Mouse (Mus musculus) splenic B cell, adult 2 months (primary cell): ENCODE results near the gene Mvb12a.

ENCODE experiments used
- DNase-seq: peaks from one replicate; pipeline ENCODE4 v3.0.0-alpha.2; 2011; ENCODE audit warnings: low read depth, low spot score
- H3K27me3 ChIP-seq: 2 replicates; pipeline ENCODE4 v1.6.1; 2012; ENCODE audit warnings: mild to moderate bottlenecking, low read length, moderate library complexity, mixed read lengths; ENCODE audit not compliant: control insufficient read depth, poor library complexity, insufficient read depth, severe bottlenecking
- H3K36me3 ChIP-seq: 2 replicates; pipeline ENCODE4 v1.6.1; 2012; ENCODE audit warnings: mild to moderate bottlenecking, low read length, moderate library complexity, mixed read lengths; ENCODE audit not compliant: control insufficient read depth, poor library complexity, insufficient read depth, severe bottlenecking

Mvb12a gene

DNA sequence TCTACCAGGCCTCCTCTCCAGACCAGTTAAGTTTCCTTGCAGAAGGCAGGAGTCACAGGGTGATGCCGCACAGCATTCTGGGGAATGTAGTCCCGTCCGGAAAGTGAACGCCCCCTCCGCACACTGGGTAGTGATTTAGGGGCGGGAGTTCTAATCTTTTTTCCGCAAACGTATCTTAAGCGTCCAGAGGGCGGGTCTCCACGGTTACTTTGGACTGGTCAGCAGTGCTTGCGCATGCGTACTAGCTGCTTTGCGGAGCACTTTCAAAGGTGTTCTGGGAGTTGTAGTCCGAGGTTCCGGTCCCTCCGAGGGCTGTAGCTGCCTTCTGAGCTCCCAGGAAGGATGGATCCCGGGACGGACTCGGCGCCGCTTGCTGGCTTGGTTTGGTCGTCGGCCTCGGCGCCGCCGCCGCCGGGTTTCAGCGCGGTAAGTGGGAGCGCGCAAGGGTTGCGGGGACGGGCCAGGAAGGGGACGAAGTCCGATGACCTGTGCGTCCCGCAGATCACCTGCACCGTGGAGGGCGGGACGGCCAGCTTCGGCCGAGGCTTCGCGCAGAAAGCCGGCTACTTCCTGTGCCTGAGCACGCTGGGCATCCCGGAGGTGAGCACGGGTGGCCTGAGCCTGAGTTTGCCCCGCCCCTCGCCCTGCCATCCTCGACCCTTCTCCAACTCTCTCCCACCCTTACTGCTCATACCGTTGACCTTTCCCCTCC is at the start of gene Mvb12a:
Mvb12a (plus strand) TSS at position 291 of the 712 bp plus-strand sequence.
- DNase-seq, result peak; percentile 99
- Histone ChIP-seq H3K27me3 (no peaks in the 10 kb centered on the region), H3K36me3 (peaks cover 7% of the 10 kb centered on the region)

DNA sequence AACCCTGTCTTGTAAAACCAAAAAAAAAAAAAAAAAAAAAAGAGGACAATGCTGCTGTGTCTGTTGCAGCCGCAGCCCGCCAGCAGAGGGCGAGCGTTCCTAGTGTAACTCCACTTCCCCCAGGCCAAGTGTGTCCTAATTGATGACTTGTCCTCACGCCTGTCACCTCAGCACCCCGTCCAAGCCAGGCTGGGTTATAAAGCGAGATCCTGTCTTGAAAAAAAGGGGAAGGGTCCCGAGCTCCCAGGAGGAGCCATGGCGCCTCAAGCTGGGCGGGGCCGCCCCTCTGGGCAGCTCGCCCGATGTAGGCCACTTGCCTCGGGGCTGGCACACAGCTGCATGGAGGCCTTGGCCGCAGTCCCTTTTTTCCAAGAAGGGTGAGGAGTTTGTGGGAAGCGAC is 47.7 kb upstream of the Mvb12a start:
- DNase-seq, result peak; percentile 90
- Histone ChIP-seq H3K36me3 (no peaks in the 10 kb centered on the region; the same call in 1 of the 2 replicates), H3K27me3 (no peaks in the 10 kb centered on the region)

DNA sequence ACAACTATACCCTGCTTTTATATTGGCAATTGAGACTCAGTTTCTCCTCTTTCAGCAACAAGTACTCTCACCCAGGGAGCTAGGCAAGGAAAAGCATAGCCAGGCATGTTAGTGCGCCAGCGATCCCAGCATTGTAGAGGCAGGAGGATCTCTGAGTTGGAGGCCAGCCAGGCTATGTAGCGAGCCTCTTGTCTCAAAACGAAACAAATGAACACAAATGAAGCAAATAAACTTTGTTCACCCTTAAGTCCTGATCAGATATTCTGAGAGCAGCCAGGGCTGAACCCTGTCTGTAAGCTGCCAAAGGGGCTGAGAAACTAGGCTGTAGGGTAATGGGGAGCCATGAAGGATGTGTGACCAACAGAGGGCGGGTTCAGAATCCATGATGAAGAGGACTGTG is 46.9 kb upstream of the Mvb12a start:
- H3K27me3 ChIP-seq, result no peaks in the 10 kb centered on the region
- H3K36me3 ChIP-seq, result no peaks in the 10 kb centered on the region; the same call in 1 of the 2 replicates
- DNase-seq, result no peak

DNA sequence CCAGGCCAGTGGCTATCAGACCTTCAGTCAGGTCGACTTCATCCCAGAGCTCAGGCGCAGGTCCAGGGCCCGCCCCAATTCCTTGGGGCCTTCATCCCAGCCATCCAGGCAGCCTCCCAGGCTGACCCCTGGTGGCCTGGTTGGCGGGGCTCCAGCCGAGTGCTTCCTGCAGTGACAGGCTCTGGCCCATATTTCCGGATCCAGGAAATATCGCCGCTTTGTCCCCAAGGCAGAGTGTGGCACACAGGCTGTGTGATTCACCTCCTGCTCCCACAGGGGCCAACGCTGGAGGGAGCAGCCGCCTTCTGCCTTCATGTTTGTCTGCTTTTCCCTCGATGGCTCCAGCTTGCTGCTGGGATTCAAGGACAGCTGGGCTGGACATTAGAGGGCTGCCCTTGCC is 46.2 kb upstream of the Mvb12a start:
- H3K36me3 ChIP-seq, result no peaks in the 10 kb centered on the region; the same call in 1 of the 2 replicates
- H3K27me3 ChIP-seq, result no peaks in the 10 kb centered on the region
- no peak for DNase-seq

DNA sequence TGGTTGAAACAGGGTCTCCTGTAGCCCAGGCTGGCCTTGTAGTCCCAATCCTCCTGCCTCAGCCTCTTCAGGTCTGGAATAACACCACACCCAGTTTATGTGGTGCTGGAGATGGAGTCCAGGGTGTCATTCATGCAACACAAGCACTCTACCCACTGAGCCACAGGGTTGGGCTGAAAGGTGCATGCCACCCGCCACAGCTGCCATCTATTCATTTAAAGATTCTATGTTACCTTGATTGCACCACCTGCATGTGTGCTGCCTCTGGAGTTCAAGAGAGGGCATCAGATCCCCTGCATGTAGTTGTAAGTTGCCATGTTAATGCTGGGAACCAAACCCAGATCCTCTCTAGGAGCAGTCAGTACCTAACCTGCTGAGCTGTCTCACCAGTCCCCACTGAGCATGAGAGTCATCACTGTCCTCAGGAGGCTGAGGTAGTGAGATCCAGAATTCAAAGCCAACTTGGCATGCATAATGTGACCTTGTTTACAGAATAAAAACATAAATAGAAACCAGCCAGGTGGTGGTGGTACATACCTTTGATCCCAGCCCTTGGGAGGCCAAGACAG is 45.6 kb upstream of the Mvb12a start:
- DNase-seq, result no peak
- H3K27me3 ChIP-seq, result no peaks in the 10 kb centered on the region

DNA sequence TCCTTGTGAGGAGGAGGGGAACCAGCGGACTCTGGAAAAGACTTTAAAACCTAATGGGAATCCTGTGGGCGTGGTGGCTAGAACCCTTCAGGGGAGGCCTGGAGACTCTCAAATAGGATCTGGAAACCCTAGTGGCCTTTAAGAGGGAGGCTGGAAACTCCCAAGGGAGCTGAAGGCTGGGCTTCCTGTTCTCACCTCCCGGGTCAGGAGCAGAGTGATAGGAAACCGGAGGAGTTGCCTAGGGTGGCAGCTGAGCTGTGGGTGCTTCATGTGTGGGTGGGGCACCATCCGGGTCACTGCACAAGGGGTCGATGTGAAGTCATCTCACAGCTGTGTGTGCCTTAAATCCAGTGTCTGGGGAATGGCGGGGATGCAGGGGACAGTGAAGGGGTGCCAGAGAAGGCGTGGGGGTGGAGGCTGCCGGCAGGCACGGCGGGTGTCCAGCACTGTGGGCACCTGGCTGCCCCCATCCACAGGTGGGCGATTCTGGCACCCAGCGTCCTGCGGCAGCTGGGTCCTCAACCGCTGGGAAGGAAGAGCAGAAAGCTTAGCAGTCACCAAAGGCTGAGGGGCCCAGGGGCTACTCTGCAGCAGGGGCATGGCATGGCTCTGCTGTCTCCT is 44.7 kb upstream of the Mvb12a start:
- no peak for DNase-seq
- no peaks in the 10 kb centered on the region for H3K27me3 ChIP-seq

More for the DNA sequence above, 45.6 kb upstream of the Mvb12a start:
- H3K36me3 ChIP-seq, result no peaks in the 10 kb centered on the region

DNA sequence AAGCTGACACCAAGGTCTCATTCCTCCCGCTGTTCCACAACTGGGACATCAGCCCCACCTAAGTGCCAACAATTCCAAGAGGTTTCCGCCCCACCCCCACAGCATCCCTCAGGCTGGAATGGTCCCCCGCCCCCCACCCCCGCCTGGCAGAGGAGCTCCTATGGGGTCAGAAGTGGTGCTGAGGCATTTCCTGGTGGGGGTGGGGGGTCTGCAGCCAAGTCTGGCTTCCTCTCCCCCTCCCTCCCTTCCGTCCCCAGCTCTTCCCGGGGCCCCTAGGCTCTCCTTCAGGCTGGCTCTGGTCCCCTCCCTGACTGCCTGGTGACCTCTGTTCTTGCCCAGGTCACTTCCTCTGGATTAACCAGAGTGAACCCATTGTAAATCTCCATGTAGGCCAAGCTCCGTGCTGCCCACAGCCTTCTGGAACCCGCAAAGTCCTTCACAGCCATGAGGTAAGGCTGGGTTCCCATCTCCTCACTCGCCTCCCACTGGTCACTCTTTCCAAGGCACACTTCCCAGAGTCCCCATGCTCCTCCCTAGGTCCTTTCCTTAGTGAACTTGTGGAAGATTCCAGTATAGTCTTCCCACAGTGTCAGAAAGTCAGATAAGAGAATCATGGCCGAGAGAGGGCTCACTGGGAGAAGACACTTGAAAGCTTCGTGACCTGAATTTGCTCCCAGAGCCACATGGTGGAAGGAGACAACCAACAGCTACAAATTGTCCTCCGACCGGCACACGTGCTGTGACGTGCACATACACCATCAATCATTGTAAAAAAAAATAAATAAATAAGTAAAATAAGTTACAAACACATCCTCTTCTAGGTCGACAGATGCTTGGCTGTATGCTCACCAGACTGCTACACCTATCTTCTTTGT is 43.7 kb upstream of the Mvb12a start:
- no peak for DNase-seq
- Histone ChIP-seq H3K36me3 (no peaks in the 10 kb centered on the region), H3K27me3 (no peaks in the 10 kb centered on the region)

More for the DNA sequence above, 44.7 kb upstream of the Mvb12a start:
- H3K36me3 ChIP-seq, result no peaks in the 10 kb centered on the region

DNA sequence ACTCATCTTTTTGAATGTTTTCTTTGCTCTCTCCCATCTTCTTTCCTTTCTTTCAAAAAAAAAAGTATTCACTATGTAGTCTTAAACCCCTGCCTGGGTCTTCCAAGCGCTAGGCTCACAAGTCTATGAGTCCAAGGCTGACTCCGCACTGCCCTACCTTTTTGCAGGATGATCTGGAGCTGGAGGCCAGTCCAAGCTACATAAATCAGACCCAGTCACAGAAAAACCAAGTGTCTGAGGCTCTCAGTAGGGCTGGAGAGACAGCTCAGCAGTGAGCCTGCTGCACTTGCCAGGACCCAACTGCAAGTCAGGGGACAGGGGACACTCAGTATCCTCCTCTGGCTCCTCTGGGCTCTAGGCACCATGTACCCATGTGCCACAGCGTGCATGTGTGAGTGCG is 38.4 kb upstream of the Mvb12a start:
- no peak for DNase-seq
- no peaks in the 10 kb centered on the region for H3K27me3 ChIP-seq
- no peaks in the 10 kb centered on the region for H3K36me3 ChIP-seq

DNA sequence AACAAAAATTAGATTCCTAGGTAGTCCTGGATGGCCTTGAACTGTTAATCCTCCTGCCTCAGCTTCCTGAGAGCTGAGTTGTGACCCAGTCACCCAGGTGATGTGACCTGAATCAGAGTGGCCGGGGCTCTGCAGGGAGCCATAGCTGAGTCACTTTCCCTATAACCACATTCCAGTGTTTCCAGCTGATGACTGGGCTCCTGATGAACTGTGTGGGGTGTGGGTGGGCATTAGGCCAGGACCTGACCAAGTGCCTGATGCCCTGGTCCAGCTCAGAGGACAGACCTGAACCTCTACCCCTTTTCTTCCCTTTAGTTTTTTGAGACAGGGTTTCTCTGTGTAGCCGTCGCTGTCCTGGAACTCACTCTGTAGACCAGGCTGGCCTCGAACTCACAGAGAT is 37.4 kb upstream of the Mvb12a start:
- no peaks in the 10 kb centered on the region for H3K27me3 ChIP-seq
- no peak for DNase-seq

DNA sequence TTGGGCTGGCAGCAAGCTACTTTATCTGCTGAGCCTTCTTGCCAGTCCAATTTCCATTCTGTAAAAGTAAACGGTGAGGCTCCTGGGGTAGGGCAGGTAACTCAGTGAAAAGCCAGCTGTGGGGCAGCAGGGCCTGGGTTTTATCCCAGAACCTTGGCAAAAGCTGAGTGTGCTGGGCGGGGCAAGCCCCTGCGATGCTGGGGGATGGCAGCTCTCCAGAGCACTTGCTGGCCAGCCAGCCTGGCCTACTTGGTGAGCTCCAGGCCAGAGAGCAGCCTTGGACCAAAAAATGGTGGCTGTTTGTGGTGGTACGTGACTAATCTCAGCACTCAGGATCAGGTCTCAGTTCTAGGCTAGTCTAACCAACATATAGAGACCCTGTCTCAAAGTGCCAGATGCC is 36.7 kb upstream of the Mvb12a start:
- DNase-seq, result no peak
- no peaks in the 10 kb centered on the region for H3K36me3 ChIP-seq
- no peaks in the 10 kb centered on the region for H3K27me3 ChIP-seq

More for the DNA sequence above, 37.4 kb upstream of the Mvb12a start:
- H3K36me3 ChIP-seq, result no peaks in the 10 kb centered on the region

DNA sequence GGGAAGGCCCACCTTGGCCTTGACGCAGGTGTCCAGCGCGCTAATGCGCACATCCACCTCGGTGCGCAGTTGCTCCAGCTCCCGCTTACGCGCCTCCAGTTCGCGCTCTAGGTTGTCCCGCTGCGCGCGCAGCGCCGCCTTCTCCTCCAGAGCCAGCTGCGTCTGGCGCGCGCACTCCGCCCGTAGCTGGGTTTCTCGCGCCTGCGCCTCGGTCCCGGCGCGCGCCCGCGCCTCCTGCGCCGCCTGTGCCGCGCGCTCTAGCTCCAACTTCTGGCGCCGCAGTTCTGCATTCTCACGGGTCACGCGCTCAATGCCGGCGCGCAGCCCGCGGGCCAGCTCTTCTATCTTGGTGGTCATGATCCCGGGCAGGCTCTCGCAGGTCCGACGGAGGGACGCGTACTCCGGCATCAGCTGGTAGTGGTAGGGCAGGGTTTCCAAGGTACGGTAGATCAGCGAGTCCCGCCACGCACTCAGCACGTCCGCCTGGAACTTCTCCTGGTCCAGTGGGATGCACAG is 35.1 kb upstream of the Mvb12a start:
- DNase-seq, result no peak
- H3K36me3 ChIP-seq, result no peaks in the 10 kb centered on the region
- H3K27me3 ChIP-seq, result no peaks in the 10 kb centered on the region

DNA sequence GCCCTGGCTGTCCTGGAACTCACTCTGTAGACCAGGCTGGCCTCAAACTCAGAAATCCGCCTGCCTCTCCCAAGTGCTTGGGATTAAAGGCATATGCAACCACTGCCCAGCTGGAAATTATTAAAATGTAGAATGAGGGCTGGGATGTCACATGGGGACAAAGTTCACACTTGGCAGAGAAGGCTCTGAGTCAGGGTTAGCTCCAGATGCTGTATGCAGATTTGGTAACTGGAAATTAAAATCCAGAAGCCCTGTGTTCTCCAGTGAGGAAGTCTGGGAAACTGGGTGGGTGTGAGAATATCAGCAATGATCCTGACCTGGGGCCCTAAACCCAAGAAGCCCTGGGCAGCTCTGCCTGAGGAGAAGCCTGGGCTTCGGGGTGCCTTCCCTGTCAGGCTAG is 33.4 kb upstream of the Mvb12a start:
- H3K27me3 ChIP-seq, result no peaks in the 10 kb centered on the region
- DNase-seq, result no peak
- H3K36me3 ChIP-seq, result no peaks in the 10 kb centered on the region

DNA sequence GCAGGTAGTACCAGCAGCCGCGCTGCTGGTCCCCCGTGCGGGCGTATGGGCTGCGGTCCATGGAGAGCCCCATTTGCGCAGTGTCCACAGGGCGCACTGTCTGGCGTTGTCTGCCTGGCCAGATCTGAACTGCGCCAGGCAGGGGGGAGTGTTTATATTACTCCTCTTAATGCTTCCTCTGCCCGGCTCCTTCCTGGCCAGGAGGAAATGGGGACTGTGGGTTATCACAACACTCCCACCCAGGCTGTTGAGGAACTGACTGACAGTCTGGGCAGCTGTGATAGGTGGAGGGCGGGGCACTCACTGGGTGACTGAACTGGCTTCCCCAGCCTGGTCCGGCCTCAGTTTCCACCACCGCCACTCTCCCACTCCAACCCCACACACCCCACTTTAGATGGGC is 31.1 kb upstream of the Mvb12a start, which contains the start of gene Plvap:
Plvap (minus strand) TSS at position 109 of the 400 bp plus-strand sequence.
- H3K27me3 ChIP-seq, result no peaks in the 10 kb centered on the region

DNA sequence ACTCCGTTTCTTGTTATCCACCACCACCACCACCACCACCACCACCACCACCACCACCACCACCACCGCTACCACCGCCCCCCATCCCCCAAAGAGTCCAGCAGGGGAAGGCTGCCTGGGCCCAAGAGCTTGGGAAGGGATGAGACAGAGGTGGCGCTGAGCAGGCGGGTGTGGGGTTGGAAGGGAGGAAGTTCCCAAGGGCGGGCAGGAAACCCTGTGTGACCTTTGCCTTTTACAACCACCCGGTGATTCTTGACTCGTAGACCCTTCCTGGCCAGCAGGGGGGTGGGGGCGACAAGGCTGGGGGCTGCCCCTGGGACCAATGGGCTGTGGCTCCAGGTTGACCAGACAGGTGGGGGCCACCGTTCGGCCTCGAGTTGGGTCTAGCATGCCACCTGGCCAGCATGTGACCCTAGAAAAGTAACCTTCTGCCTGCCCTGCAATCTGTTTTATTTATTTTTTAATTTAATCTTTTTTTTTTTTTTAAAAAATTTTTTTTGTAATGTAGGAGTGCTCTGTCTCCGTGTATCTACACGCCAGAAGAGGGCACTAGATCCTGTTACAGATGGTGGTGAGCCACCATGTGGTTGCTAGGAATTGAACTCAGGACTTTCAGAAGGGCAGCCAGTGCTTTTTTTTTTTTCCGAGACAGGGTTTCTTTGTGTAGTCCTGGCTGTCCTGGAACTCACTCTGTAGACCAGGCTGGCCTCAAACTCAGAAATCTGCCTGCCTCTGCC is 29.5 kb upstream of the Mvb12a start:
- Histone ChIP-seq H3K27me3 (no peaks in the 10 kb centered on the region), H3K36me3 (no peaks in the 10 kb centered on the region)
- DNase-seq, result no peak

More for the DNA sequence above, 31.1 kb upstream of the Mvb12a start, which contains the start of gene Plvap:
- no peaks in the 10 kb centered on the region for H3K36me3 ChIP-seq
- DNase-seq, result no peak
